Mouse (Mus musculus): ENCODE measurements at regions not wholly inside any gene's neighbourhood (a gene's known extent, or its start where the extent isn't known, plus 50 kb on each side); places are given as distances from the start of the nearest gene placed in this dataset.

- no peak for DNase-seq (ENCODE audit: low read depth, low spot score)
Measured at GRCm38 (mm10) chr16:49573171-49573517, 125.9 kb upstream of the Ift57 start.

- DNase-seq (ENCODE audit: low read depth, low spot score) = no peak
Measured at GRCm38 (mm10) chr16:49578976-49579375, 120.1 kb upstream of the Ift57 start.

- DNase-seq (ENCODE audit: low read depth, low spot score) = no peak
Measured at GRCm38 (mm10) chr16:49580708-49581107, 118.3 kb upstream of the Ift57 start.

GRCm38 (mm10) chr16:49606500-49606899 lies 92.5 kb upstream of the Ift57 start:
- no peak for DNase-seq (ENCODE audit: low read depth, low spot score)

- no peak for DNase-seq (ENCODE audit: low read depth, low spot score)
Measured at GRCm38 (mm10) chr16:49614801-49615200, 84.2 kb upstream of the Ift57 start.

GRCm38 (mm10) chr16:49615342-49616020 lies 83.6 kb upstream of the Ift57 start:
- no peak for DNase-seq (ENCODE audit: low read depth, low spot score)

- DNase-seq (ENCODE audit: low read depth, low spot score) = no peak
Measured at GRCm38 (mm10) chr16:49616263-49616872, 82.7 kb upstream of the Ift57 start.

- DNase-seq (ENCODE audit: low read depth, low spot score) = no peak
Measured at GRCm38 (mm10) chr16:49633502-49633901, 65.5 kb upstream of the Ift57 start.

GRCm38 (mm10) chr16:49635506-49635905 lies 63.5 kb upstream of the Ift57 start:
- DNase-seq (ENCODE audit: low read depth, low spot score) = no peak

GRCm38 (mm10) chr16:49636467-49636866 lies 62.6 kb upstream of the Ift57 start:
- no peak for DNase-seq (ENCODE audit: low read depth, low spot score)

GRCm38 (mm10) chr16:49642696-49643095 lies 56.3 kb upstream of the Ift57 start:
- no peak for DNase-seq (ENCODE audit: low read depth, low spot score)

- DNase-seq (ENCODE audit: low read depth, low spot score) = no peak
Measured at GRCm38 (mm10) chr16:49644416-49644815, 54.6 kb upstream of the Ift57 start.

- no peak for DNase-seq (ENCODE audit: low read depth, low spot score)
Measured at GRCm38 (mm10) chr16:49646479-49646878, 52.6 kb upstream of the Ift57 start.

Data from brain, embryonic 18.5 days (tissue).